In the genomic region with DNA sequence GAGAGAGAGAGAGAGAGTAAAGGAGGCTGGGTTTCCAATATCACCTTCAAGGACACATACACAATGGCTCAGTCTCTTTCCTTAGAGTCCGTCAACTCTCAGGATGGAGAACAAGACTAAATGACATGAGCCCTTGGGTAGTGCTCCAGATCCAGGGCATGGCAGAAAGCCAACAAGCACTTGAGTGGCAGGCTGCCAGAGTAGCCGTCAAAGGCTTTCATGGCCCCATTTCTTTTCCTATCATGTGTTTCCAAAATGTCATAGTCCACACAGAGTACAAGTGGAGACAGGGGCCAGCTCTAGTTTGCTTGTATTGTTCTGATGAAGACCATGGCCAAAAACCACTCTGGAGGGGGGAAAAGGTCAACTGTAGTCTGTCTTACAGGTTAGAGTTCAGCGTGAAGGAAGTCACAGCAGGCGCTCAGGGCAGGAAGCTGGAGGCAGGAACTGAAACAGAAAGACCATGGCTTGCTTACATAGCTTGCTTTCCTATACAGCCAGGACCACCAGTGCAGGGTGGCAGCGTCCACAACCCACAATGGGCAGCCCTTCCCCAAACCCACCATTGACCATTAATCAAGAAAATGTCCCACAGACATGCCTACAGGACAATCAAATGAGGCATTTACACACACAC, we compare ENCODE assay signal across 9 mouse cellular contexts. TPM values are rescaled to one million over a fixed set of nuclear protein-coding genes. Genes with fewer than 3 reads are reported as not detected.
A peak's percentile ranks its signal among the peaks of the same experiment; 100 is the strongest.
DNase-seq lines count a peak whose midpoint lies in the region; ATAC-seq lines count a peak whose summit lies in the region.
"Had no signal": no experiment of that assay in that cellular context is flagged by ENCODE, and none has a peak within 500 bp of the region (broad histone marks: within the 10 kb centered on the region; RNA-seq: fewer than 3 reads in every experiment).

No protein-coding gene starts in this region.

- no peak overlapping the region for H3K9ac ChIP-seq in kidney, embryonic 14.5 days (ENCODE audit: low read depth, low read length)

- H3K27me3 ChIP-seq in kidney, embryonic 14.5 days (ENCODE audit: control insufficient read depth, insufficient read depth, low read length), result no peaks in the 10 kb centered on the region

- no peak overlapping the region for H3K4me3 ChIP-seq in kidney, embryonic 14.5 days (ENCODE audit: low read length)

- peaks cover 13% of the 10 kb centered on the region; the same call in 1 of the 2 replicates for H3K4me1 ChIP-seq in kidney, embryonic 14.5 days (ENCODE audit: control insufficient read depth, insufficient read depth, low read length)

- H3K27ac ChIP-seq in kidney, embryonic 14.5 days (ENCODE audit: low read depth, low read length), result no peak overlapping the region

- no peaks in the 10 kb centered on the region for H3K9me3 ChIP-seq in kidney, embryonic 14.5 days (ENCODE audit: control insufficient read depth, low read length)
- H3K9me3 ChIP-seq: G1E had no signal

- H3K36me3 ChIP-seq in kidney, embryonic 14.5 days (ENCODE audit: control insufficient read depth, insufficient read depth, low read length), result no peaks in the 10 kb centered on the region

- no peak for ATAC-seq in kidney, embryonic 14.5 days (ENCODE audit: low FRiP score, low TSS enrichment)

- DNase-seq in kidney, adult 11 months, result peak; percentile 62
- peak; percentile 39 to 52 for DNase-seq in B cell, adult 2 months
- DNase-seq in adrenal gland, adult 8-10 months, result peak; percentile 68
- peak; percentile 62 for DNase-seq in induced T-regulatory cell, adult 2 months (ENCODE audit: low read depth)
- no peak for DNase-seq in frontal cortex, postnatal 25 days (ENCODE audit: low spot score in 2 of 2)
- no peak for DNase-seq in T-cell, adult 2 months (ENCODE audit: low spot score)
- DNase-seq in ovary, adult 18-20 months (ENCODE audit: low spot score), result no peak

- H3K4me2 ChIP-seq in kidney, embryonic 14.5 days (replicated peaks; ENCODE audit: low read depth, low read length), result no peak overlapping the region

- 84% methylated on average over 5 of the region's 5 CpGs for WGBS in kidney, embryonic 14.5 days

RNA-seq across cellular contexts. Expression of gene Snx9, which starts 43.9 kb away (rescaled TPM):
- 27.6 and 44.5 TPM in 2 replicates for polyA plus RNA-seq in kidney, embryonic 14.5 days (2014; fragmentation: Nextera tagmentation; extraction: Ambion mirVana)
- total RNA-seq in adrenal gland, adult 8-10 months (2022), result 10 to 100 TPM; 46.3 to 61.4 (median 52.9) TPM

Comparison
In these comparisons a context has a peak if more than half of its experiments do, and no peak if none do; other contexts are left out.
1. DNase-seq: peak in kidney, adult 11 months (single experiment), B cell, adult 2 months (2 of 2), adrenal gland, adult 8-10 months (single experiment) and induced T-regulatory cell, adult 2 months (single experiment); none in frontal cortex, postnatal 25 days (0 of 2), T-cell, adult 2 months (single experiment) and ovary, adult 18-20 months (single experiment).